Mouse (Mus musculus) midbrain, embryonic 13.5 days (tissue): Measurements from ENCODE around the gene Kcnt1. TPM values are rescaled to one million over a fixed set of nuclear protein-coding genes. Genes with fewer than 3 reads are reported as not detected.

Experiments
- ATAC-seq: fragments of 200-750 bp; cut with Nextera tagmentation; 2 replicates; pipeline ENCODE4 v1.8.0; 2017; ENCODE audit warnings: mild to moderate bottlenecking, moderate TSS enrichment, moderate library complexity
- H3K27ac ChIP-seq: fragments of 300-500 bp; sonication (generic); 2 replicates; pipeline ENCODE4 v1.5.1; 2015; ENCODE audit warnings: inconsistent platforms, mild to moderate bottlenecking, moderate library complexity
- H3K27me3 ChIP-seq: fragments of 300-500 bp; sonication (generic); 2 replicates; pipeline ENCODE4 v1.6.1; 2015; ENCODE audit warnings: mild to moderate bottlenecking, inconsistent platforms
- H3K36me3 ChIP-seq: fragments of 300-500 bp; sonication (generic); 2 replicates; pipeline ENCODE4 v1.6.1; 2015; ENCODE audit warnings: mild to moderate bottlenecking, inconsistent platforms
- H3K4me1 ChIP-seq: fragments of 300-500 bp; sonication (generic); replicated peaks from 2 replicates; pipeline ENCODE4 v1.6.1; 2015; ENCODE audit warnings: inconsistent platforms
- H3K4me2 ChIP-seq: fragments of 300-500 bp; sonication (generic); replicated peaks from 2 replicates; pipeline ENCODE4 v1.6.1; 2015; ENCODE audit warnings: moderate library complexity, mild to moderate bottlenecking, inconsistent platforms
- H3K4me3 ChIP-seq: fragments of 300-500 bp; sonication (generic); replicated peaks from 2 replicates; pipeline ENCODE4 v1.5.1; 2015; ENCODE audit warnings: mild to moderate bottlenecking, inconsistent platforms
- H3K9ac ChIP-seq: fragments of 300-500 bp; sonication (generic); replicated peaks from 2 replicates; pipeline ENCODE4 v1.6.1; 2015; ENCODE audit warnings: mild to moderate bottlenecking, inconsistent platforms
- H3K9me3 ChIP-seq: fragments of 300-500 bp; sonication (generic); 2 replicates; pipeline ENCODE4 v1.6.1; 2016; ENCODE audit warnings: mild to moderate bottlenecking, inconsistent platforms
- WGBS: fragments of 180-500 bp; shearing (Covaris S2); methylation state at CpG from one replicate; pipeline ENCODE4 v1.1.7; 2015; 5-methylcytosine and 5-hydroxymethylcytosine counted together
- polyA plus RNA-seq: library from polyadenylated mRNA; unstranded; fragments of >200 nt; fragmentation: Nextera tagmentation; extraction: Ambion mirVana; gene quantifications from 2 replicates; pipeline ENCODE4 v1.2.1, GENCODE M21; 2015

The Kcnt1 gene
- polyA plus RNA-seq, 1 experiment from 2014 or later = 4.4 TPM

DNA sequence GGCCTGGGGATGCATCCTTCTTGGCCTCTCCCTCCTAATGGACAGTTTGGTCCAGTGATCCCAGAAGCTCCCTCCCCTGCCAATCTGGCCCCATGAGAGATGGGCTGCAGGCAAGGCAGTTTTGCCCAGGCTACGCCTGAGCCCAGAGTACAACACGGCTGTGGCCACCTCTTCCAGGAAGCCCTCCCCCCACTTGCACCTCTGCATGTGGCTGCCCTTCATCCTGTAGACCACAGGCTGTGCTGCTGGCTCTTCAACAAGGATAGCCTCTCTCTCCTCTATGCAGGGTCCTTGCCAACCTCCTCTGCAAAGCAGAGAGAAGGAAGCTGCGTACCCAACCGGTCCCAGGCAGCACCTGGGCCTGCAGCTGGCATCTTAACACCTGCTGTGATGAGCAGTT, 15.5 kb downstream of the Kcnt1 start:
- no peaks in the 10 kb centered on the region for H3K36me3 ChIP-seq
- peaks cover 30% of the 10 kb centered on the region for H3K27me3 ChIP-seq
- no peak overlapping the region for H3K4me3 ChIP-seq
- ATAC-seq = no peak
- H3K4me2 ChIP-seq = no peak overlapping the region
- H3K4me1 ChIP-seq = peaks cover 10% of the 10 kb centered on the region
- no peak overlapping the region for H3K27ac ChIP-seq
- no peaks in the 10 kb centered on the region for H3K9me3 ChIP-seq
- WGBS = 72% methylated on average over 4 of the region's 4 CpGs
- no peak overlapping the region for H3K9ac ChIP-seq

DNA sequence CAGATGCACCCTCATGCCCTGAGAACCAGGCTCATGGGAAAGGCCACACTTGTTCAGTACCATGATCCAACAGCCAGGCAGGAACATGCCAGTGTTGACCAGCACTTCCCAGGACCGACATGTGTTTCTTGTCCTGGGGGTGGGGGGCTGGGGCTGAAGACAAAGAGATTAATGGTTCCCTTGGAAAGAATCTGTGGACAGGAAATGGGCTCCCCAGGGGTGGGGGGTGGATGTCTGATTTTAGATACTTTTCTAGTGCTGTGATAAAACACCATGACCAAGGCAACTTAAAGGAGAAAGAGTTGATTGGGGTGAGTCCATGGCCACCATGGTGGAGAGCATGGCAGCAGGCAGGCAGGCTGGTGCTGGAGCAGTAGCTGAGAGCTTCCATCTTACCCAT, 18.7 kb downstream of the Kcnt1 start:
- Histone ChIP-seq H3K4me1 (peaks cover 9% of the 10 kb centered on the region), H3K4me2 (no peak overlapping the region), H3K27me3 (peaks cover 18% of the 10 kb centered on the region), H3K9me3 (no peaks in the 10 kb centered on the region), H3K9ac (no peak overlapping the region), H3K4me3 (no peak overlapping the region), H3K36me3 (no peaks in the 10 kb centered on the region), H3K27ac (no peak overlapping the region)
- no peak for ATAC-seq
- WGBS = 65% methylated on average over 1 of the region's 1 CpGs

DNA sequence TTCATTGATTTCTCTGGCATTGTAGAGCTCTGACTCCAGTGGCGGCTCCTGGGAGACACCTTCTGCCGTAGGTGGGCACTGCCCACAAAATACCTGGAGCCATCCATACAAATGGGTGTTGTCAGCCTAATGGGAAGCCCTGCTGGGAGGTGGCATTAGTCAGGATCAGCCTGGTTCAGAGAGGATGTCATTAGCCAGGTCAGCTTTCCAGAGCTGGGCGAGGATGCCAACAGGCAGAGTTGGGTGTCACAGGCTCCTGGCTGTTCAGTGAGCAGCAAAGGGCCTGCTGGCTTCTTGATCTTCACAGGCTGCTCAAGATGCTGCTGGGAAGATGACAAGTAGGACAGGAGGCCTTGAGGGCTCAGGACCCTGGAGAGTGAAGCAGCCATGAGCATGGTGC, 21.2 kb downstream of the Kcnt1 start:
- H3K4me3 ChIP-seq = no peak overlapping the region
- no peak overlapping the region for H3K9ac ChIP-seq
- WGBS = 91% methylated on average over 3 of the region's 3 CpGs
- no peaks in the 10 kb centered on the region for H3K9me3 ChIP-seq
- H3K27me3 ChIP-seq = no peaks in the 10 kb centered on the region
- no peak for ATAC-seq
- no peaks in the 10 kb centered on the region for H3K4me1 ChIP-seq
- H3K36me3 ChIP-seq = no peaks in the 10 kb centered on the region
- H3K4me2 ChIP-seq = no peak overlapping the region
- H3K27ac ChIP-seq = no peak overlapping the region

DNA sequence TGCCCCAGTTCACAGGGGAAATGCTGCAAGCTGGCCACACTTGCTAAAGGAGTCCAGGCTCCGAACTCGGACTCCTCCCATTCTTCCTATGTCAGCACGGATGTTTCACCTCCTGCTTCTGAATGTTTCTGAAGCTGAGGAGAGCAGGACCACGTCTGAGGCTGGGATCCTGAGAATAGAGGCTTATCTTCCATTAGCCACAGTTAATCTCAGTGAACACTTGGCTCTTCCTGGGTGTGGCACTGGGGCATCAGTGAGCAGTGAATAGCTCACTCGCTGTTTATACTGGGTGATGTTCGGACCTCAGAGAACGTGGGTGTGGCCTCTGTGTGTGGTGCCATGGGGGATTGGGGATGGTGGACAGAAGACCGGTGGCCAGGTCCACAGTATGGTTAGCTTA, 23.7 kb downstream of the Kcnt1 start:
- H3K4me2 ChIP-seq = no peak overlapping the region
- no peaks in the 10 kb centered on the region for H3K36me3 ChIP-seq
- no peak overlapping the region for H3K27ac ChIP-seq
- ATAC-seq = no peak
- H3K9ac ChIP-seq = no peak overlapping the region
- H3K4me3 ChIP-seq = no peak overlapping the region
- WGBS = 73% methylated on average over 8 of the region's 8 CpGs
- H3K4me1 ChIP-seq = no peaks in the 10 kb centered on the region
- H3K27me3 ChIP-seq = no peaks in the 10 kb centered on the region
- no peaks in the 10 kb centered on the region for H3K9me3 ChIP-seq

GRCm38 (mm10) chr2:25888144-25888543, 24.6 kb downstream of the Kcnt1 start:
- Histone ChIP-seq H3K4me2 (no peak overlapping the region), H3K27me3 (no peaks in the 10 kb centered on the region), H3K36me3 (no peaks in the 10 kb centered on the region), H3K9ac (no peak overlapping the region), H3K4me1 (no peaks in the 10 kb centered on the region), H3K9me3 (no peaks in the 10 kb centered on the region), H3K4me3 (no peak overlapping the region), H3K27ac (no peak overlapping the region)
- 78% methylated on average over 5 of the region's 5 CpGs for WGBS
- no peak for ATAC-seq

DNA sequence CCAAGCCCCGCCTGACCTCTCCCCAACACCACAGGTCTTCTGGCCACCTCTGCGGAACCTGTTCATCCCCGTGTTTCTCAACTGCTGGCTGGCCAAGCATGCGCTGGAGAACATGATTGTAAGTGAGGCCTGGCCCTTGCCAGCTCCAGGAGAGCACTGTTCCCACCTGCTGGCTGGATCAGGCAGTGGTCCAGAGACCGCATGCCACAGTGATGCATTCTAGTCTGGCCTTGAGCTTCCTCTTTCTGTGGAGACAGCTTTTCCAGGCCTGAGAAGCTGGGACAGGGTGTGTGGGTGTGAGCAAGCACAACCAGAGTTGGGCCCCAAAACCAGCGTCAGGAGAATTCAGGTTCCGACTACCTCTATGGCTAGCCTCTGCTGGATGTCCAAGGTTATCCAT, 28.9 kb downstream of the Kcnt1 start:
- H3K4me2 ChIP-seq = no peak overlapping the region
- H3K9ac ChIP-seq = no peak overlapping the region
- no peak overlapping the region for H3K4me3 ChIP-seq
- H3K4me1 ChIP-seq = no peaks in the 10 kb centered on the region
- 88% methylated on average over 7 of the region's 7 CpGs for WGBS
- no peaks in the 10 kb centered on the region for H3K27me3 ChIP-seq
- no peaks in the 10 kb centered on the region for H3K36me3 ChIP-seq
- no peak overlapping the region for H3K27ac ChIP-seq
- no peak for ATAC-seq
- no peaks in the 10 kb centered on the region for H3K9me3 ChIP-seq

DNA sequence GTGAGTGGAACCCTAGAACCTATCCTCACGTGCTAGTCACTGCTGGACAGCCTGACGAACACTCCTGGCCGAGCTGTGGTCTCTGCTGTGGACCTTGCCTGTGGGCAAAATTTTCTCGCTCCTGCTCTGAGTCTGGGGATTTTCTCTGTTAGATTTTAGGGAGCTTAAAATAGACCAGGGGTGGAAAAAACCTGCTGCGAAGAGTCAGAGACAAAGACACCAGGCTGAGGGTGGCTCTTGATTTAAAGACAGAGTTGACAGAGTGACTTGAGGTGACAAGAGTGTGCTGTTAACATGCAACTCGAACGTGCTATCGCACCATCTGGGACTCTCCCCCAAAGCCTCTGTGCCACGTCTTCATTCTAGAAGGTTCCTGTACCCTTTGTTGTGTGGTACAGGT, 35.4 kb downstream of the Kcnt1 start:
- H3K4me2 ChIP-seq = no peak overlapping the region
- H3K4me3 ChIP-seq = no peak overlapping the region
- H3K27ac ChIP-seq = no peak overlapping the region
- no peaks in the 10 kb centered on the region for H3K27me3 ChIP-seq
- H3K9ac ChIP-seq = no peak overlapping the region
- no peaks in the 10 kb centered on the region for H3K9me3 ChIP-seq
- H3K4me1 ChIP-seq = no peaks in the 10 kb centered on the region
- no peak for ATAC-seq
- WGBS = 80% methylated on average over 9 of the region's 9 CpGs
- no peaks in the 10 kb centered on the region for H3K36me3 ChIP-seq

GRCm38 (mm10) chr2:25909872-25910271, 46.3 kb downstream of the Kcnt1 start:
- H3K27me3 ChIP-seq = no peaks in the 10 kb centered on the region
- no peaks in the 10 kb centered on the region for H3K4me1 ChIP-seq
- H3K4me3 ChIP-seq = no peak overlapping the region
- WGBS = 88% methylated on average over 12 of the region's 12 CpGs
- H3K9ac ChIP-seq = no peak overlapping the region
- no peak overlapping the region for H3K4me2 ChIP-seq
- H3K9me3 ChIP-seq = no peaks in the 10 kb centered on the region
- H3K27ac ChIP-seq = no peak overlapping the region
- ATAC-seq = no peak
- H3K36me3 ChIP-seq = no peaks in the 10 kb centered on the region

GRCm38 (mm10) chr2:25913247-25913646, 49.7 kb downstream of the Kcnt1 start:
- H3K9me3 ChIP-seq = no peaks in the 10 kb centered on the region
- 45% methylated on average over 2 of the region's 2 CpGs for WGBS
- no peak for ATAC-seq

DNA sequence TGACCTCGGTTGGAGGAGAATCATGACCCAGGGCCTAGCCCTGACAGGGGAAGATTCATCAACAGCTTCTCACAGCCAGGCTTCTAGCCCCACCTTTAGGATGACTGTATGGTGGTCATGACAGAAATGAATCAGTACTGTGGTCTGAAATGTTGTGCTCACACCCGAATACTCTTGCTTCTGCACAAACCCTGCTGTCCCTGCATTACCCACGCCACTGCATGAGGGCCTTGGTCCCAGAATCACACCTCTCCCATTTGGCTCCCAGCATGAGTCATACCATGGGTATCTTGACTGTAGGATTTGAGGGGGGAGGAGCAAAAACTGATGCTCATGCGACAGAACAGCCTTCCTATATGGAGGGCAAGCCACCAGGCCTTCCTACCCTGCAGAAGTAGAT, 50.7 kb downstream of the Kcnt1 start:
- Histone ChIP-seq H3K36me3 (no peaks in the 10 kb centered on the region), H3K4me2 (no peak overlapping the region), H3K9ac (no peak overlapping the region), H3K4me1 (no peaks in the 10 kb centered on the region), H3K27me3 (no peaks in the 10 kb centered on the region), H3K4me3 (no peak overlapping the region), H3K27ac (no peak overlapping the region), H3K9me3 (no peaks in the 10 kb centered on the region)
- 85% methylated on average over 4 of the region's 4 CpGs for WGBS
- no peak for ATAC-seq

More at GRCm38 (mm10) chr2:25913247-25913646, 49.7 kb downstream of the Kcnt1 start:
- Histone ChIP-seq H3K36me3 (no peaks in the 10 kb centered on the region), H3K4me3 (no peak overlapping the region), H3K4me1 (no peaks in the 10 kb centered on the region), H3K9ac (no peak overlapping the region), H3K27me3 (no peaks in the 10 kb centered on the region), H3K4me2 (no peak overlapping the region), H3K27ac (no peak overlapping the region)

- no peak overlapping the region for H3K27ac ChIP-seq
- 86% methylated on average over 5 of the region's 5 CpGs for whole genome bisulfite sequencing
Observed at GRCm38 (mm10) chr2:25914821-25915220, 51.3 kb downstream of the Kcnt1 start.

GRCm38 (mm10) chr2:25918408-25918807, 54.9 kb downstream of the Kcnt1 start:
- Histone ChIP-seq H3K4me1 (peaks cover 9% of the 10 kb centered on the region), H3K27ac (no peak overlapping the region), H3K9ac (no peak overlapping the region), H3K4me2 (no peak overlapping the region), H3K36me3 (peaks cover 2% of the 10 kb centered on the region), H3K4me3 (no peak overlapping the region), H3K27me3 (no peaks in the 10 kb centered on the region), H3K9me3 (no peaks in the 10 kb centered on the region)
- 88% methylated on average over 2 of the region's 2 CpGs for WGBS
- no peak for ATAC-seq

More at GRCm38 (mm10) chr2:25914821-25915220, 51.3 kb downstream of the Kcnt1 start:
- Histone ChIP-seq H3K27me3 (no peaks in the 10 kb centered on the region), H3K4me1 (peaks cover 2% of the 10 kb centered on the region), H3K4me3 (no peak overlapping the region), H3K9me3 (no peaks in the 10 kb centered on the region), H3K4me2 (no peak overlapping the region), H3K9ac (no peak overlapping the region), H3K36me3 (no peaks in the 10 kb centered on the region)
- no peak for ATAC-seq

- 72% methylated on average over 3 of the region's 3 CpGs for WGBS
- no peaks in the 10 kb centered on the region for H3K27me3 ChIP-seq
- H3K36me3 ChIP-seq = peaks cover 18% of the 10 kb centered on the region
- ATAC-seq = no peak
- no peak overlapping the region for H3K27ac ChIP-seq
- H3K4me2 ChIP-seq = no peak overlapping the region
- H3K4me1 ChIP-seq = peaks cover 9% of the 10 kb centered on the region
- H3K4me3 ChIP-seq = no peak overlapping the region
- no peak overlapping the region for H3K9ac ChIP-seq
- no peaks in the 10 kb centered on the region for H3K9me3 ChIP-seq
Observed at GRCm38 (mm10) chr2:25919972-25920371, 56.4 kb downstream of the Kcnt1 start.
